Mouse (Mus musculus): Measurements from ENCODE around the gene Nckap1l. TPM values are rescaled to one million over a fixed set of nuclear protein-coding genes. Genes with fewer than 3 reads are reported as not detected.

The Nckap1l gene
- polyA plus RNA-seq, 1 experiment = 0.33 TPM

- no peaks in the 10 kb centered on the region for H3K36me3 ChIP-seq (ENCODE audit: control insufficient read depth, insufficient read depth, low read length, poor library complexity, severe bottlenecking)
- no peaks in the 10 kb centered on the region for H3K9me3 ChIP-seq (replicated peaks; ENCODE audit: control insufficient read depth, insufficient read depth, low read length, poor library complexity, severe bottlenecking)
- H3K27ac ChIP-seq (ENCODE audit: insufficient read depth, low read length) = no peak overlapping the region
- TF ChIP-seq POLR2A (IDR thresholded peaks at IDR 0.05; ENCODE audit: insufficient read depth, low read length) = no peak
- TF ChIP-seq EP300 (IDR thresholded peaks at IDR 0.05; ENCODE audit: insufficient read depth, low read depth, low read length) = no peak
- no peak for TF ChIP-seq CTCF (IDR thresholded peaks at IDR 0.05; ENCODE audit: low read depth, low read length)
- no peaks in the 10 kb centered on the region for H3K4me1 ChIP-seq (ENCODE audit: control insufficient read depth, insufficient read depth, low read length)
- no peak overlapping the region for H3K9ac ChIP-seq (ENCODE audit: low read depth, poor library complexity, severe bottlenecking)
- H3K4me3 ChIP-seq (ENCODE audit: low read depth, low read length) = no peak overlapping the region
- H3K27me3 ChIP-seq (ENCODE audit: control insufficient read depth, insufficient read depth, low read length, poor library complexity, severe bottlenecking) = no peaks in the 10 kb centered on the region
Observed at GRCm38 (mm10) chr15:103454449-103454848, 855 bp downstream of the Nckap1l start.

- no peaks in the 10 kb centered on the region for H3K36me3 ChIP-seq (ENCODE audit: control insufficient read depth, insufficient read depth, low read length, poor library complexity, severe bottlenecking)
- TF ChIP-seq CTCF (IDR thresholded peaks at IDR 0.05; ENCODE audit: low read depth, low read length) (no peak), EP300 (IDR thresholded peaks at IDR 0.05; ENCODE audit: insufficient read depth, low read depth, low read length) (no peak), POLR2A (IDR thresholded peaks at IDR 0.05; ENCODE audit: insufficient read depth, low read length) (no peak)
- no peak overlapping the region for H3K9ac ChIP-seq (ENCODE audit: low read depth, poor library complexity, severe bottlenecking)
- no peaks in the 10 kb centered on the region for H3K4me1 ChIP-seq (ENCODE audit: control insufficient read depth, insufficient read depth, low read length)
- H3K9me3 ChIP-seq (replicated peaks; ENCODE audit: control insufficient read depth, insufficient read depth, low read length, poor library complexity, severe bottlenecking) = no peaks in the 10 kb centered on the region
- no peak overlapping the region for H3K4me3 ChIP-seq (ENCODE audit: low read depth, low read length)
- no peak overlapping the region for H3K27ac ChIP-seq (ENCODE audit: insufficient read depth, low read length)
- H3K27me3 ChIP-seq (ENCODE audit: control insufficient read depth, insufficient read depth, low read length, poor library complexity, severe bottlenecking) = no peaks in the 10 kb centered on the region
Observed at GRCm38 (mm10) chr15:103462539-103463261, 9.1 kb downstream of the Nckap1l start.

- Histone ChIP-seq H3K27ac (ENCODE audit: insufficient read depth, low read length) (no peak overlapping the region), H3K36me3 (ENCODE audit: control insufficient read depth, insufficient read depth, low read length, poor library complexity, severe bottlenecking) (no peaks in the 10 kb centered on the region), H3K4me1 (ENCODE audit: control insufficient read depth, insufficient read depth, low read length) (no peaks in the 10 kb centered on the region), H3K9ac (ENCODE audit: low read depth, poor library complexity, severe bottlenecking) (no peak overlapping the region), H3K4me3 (ENCODE audit: low read depth, low read length) (no peak overlapping the region), H3K27me3 (ENCODE audit: control insufficient read depth, insufficient read depth, low read length, poor library complexity, severe bottlenecking) (no peaks in the 10 kb centered on the region), H3K9me3 (replicated peaks; ENCODE audit: control insufficient read depth, insufficient read depth, low read length, poor library complexity, severe bottlenecking) (no peaks in the 10 kb centered on the region)
- TF ChIP-seq POLR2A (IDR thresholded peaks at IDR 0.05; ENCODE audit: insufficient read depth, low read length) (no peak), EP300 (IDR thresholded peaks at IDR 0.05; ENCODE audit: insufficient read depth, low read depth, low read length) (no peak), CTCF (IDR thresholded peaks at IDR 0.05; ENCODE audit: low read depth, low read length) (no peak)
Observed at GRCm38 (mm10) chr15:103471488-103472194, 18.0 kb downstream of the Nckap1l start.

- TF ChIP-seq POLR2A (IDR thresholded peaks at IDR 0.05; ENCODE audit: insufficient read depth, low read length) (no peak), CTCF (IDR thresholded peaks at IDR 0.05; ENCODE audit: low read depth, low read length) (no peak), EP300 (IDR thresholded peaks at IDR 0.05; ENCODE audit: insufficient read depth, low read depth, low read length) (no peak)
- no peak overlapping the region for H3K4me3 ChIP-seq (ENCODE audit: low read depth, low read length)
- H3K9me3 ChIP-seq (replicated peaks; ENCODE audit: control insufficient read depth, insufficient read depth, low read length, poor library complexity, severe bottlenecking) = no peaks in the 10 kb centered on the region
- no peak overlapping the region for H3K9ac ChIP-seq (ENCODE audit: low read depth, poor library complexity, severe bottlenecking)
- no peak overlapping the region for H3K27ac ChIP-seq (ENCODE audit: insufficient read depth, low read length)
- H3K27me3 ChIP-seq (ENCODE audit: control insufficient read depth, insufficient read depth, low read length, poor library complexity, severe bottlenecking) = no peaks in the 10 kb centered on the region
- H3K36me3 ChIP-seq (ENCODE audit: control insufficient read depth, insufficient read depth, low read length, poor library complexity, severe bottlenecking) = no peaks in the 10 kb centered on the region
- H3K4me1 ChIP-seq (ENCODE audit: control insufficient read depth, insufficient read depth, low read length) = no peaks in the 10 kb centered on the region
Observed at GRCm38 (mm10) chr15:103472265-103472664, 18.7 kb downstream of the Nckap1l start.

GRCm38 (mm10) chr15:103473182-103473581 is 19.6 kb downstream of the Nckap1l start:
- Histone ChIP-seq H3K9ac (ENCODE audit: low read depth, poor library complexity, severe bottlenecking) (no peak overlapping the region), H3K4me3 (ENCODE audit: low read depth, low read length) (no peak overlapping the region), H3K9me3 (replicated peaks; ENCODE audit: control insufficient read depth, insufficient read depth, low read length, poor library complexity, severe bottlenecking) (no peaks in the 10 kb centered on the region), H3K36me3 (ENCODE audit: control insufficient read depth, insufficient read depth, low read length, poor library complexity, severe bottlenecking) (no peaks in the 10 kb centered on the region), H3K4me1 (ENCODE audit: control insufficient read depth, insufficient read depth, low read length) (no peaks in the 10 kb centered on the region), H3K27me3 (ENCODE audit: control insufficient read depth, insufficient read depth, low read length, poor library complexity, severe bottlenecking) (no peaks in the 10 kb centered on the region), H3K27ac (ENCODE audit: insufficient read depth, low read length) (no peak overlapping the region)
- TF ChIP-seq EP300 (IDR thresholded peaks at IDR 0.05; ENCODE audit: insufficient read depth, low read depth, low read length) = no peak
- no peak for TF ChIP-seq POLR2A (IDR thresholded peaks at IDR 0.05; ENCODE audit: insufficient read depth, low read length)
- no peak for TF ChIP-seq CTCF (IDR thresholded peaks at IDR 0.05; ENCODE audit: low read depth, low read length)

DNA sequence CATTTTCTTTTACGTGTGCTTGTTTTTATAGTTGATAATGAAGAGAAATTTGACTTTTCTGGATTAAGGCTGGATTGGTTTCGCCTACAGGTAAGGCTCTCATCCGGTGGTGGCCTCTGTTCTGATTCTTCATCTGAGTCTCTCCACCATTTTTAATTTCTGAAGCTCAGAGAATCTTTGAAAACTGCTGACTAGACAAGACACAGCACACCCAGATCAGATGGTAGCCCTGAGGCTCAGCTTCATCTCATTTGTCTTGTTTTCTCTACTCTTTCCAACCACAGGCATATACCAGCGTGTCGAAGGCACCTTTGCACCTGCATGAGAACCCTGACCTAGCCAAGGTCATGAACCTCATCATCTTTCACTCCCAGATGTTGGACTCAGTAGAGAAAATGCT is 20.2 kb downstream of the Nckap1l start:
- no peaks in the 10 kb centered on the region for H3K4me1 ChIP-seq (ENCODE audit: control insufficient read depth, insufficient read depth, low read length)
- no peaks in the 10 kb centered on the region for H3K9me3 ChIP-seq (replicated peaks; ENCODE audit: control insufficient read depth, insufficient read depth, low read length, poor library complexity, severe bottlenecking)
- H3K27me3 ChIP-seq (ENCODE audit: control insufficient read depth, insufficient read depth, low read length, poor library complexity, severe bottlenecking) = no peaks in the 10 kb centered on the region
- TF ChIP-seq CTCF (IDR thresholded peaks at IDR 0.05; ENCODE audit: low read depth, low read length) (no peak), POLR2A (IDR thresholded peaks at IDR 0.05; ENCODE audit: insufficient read depth, low read length) (no peak), EP300 (IDR thresholded peaks at IDR 0.05; ENCODE audit: insufficient read depth, low read depth, low read length) (no peak)
- no peak overlapping the region for H3K9ac ChIP-seq (ENCODE audit: low read depth, poor library complexity, severe bottlenecking)
- H3K36me3 ChIP-seq (ENCODE audit: control insufficient read depth, insufficient read depth, low read length, poor library complexity, severe bottlenecking) = no peaks in the 10 kb centered on the region
- no peak overlapping the region for H3K4me3 ChIP-seq (ENCODE audit: low read depth, low read length)
- no peak overlapping the region for H3K27ac ChIP-seq (ENCODE audit: insufficient read depth, low read length)
